ENCODE assay signal across 8 mouse cellular contexts in the genomic region with DNA sequence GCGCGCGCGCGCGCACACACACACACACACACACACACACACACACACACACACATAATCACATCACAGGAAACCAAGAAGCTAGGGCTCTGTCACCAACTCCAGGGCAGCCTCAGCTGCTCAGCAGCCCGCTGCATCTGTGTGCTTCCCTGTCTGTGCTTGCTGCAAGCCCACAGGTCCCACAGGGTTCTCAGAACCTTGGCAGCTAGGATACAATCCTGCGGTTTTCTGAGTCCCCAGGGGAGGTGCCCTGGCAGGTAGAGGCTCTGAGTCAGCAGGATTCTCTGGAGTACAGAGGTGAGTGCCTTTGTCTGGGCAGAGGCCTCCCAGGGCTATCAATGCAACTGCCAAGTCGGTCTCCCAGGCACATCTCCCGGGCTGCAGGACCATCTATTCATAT. TPM values are rescaled to one million over a fixed set of nuclear protein-coding genes. Genes with fewer than 3 reads are reported as not detected.
DNase-seq lines count a peak whose midpoint lies in the region; ATAC-seq and TF ChIP-seq lines count a peak whose summit lies in the region.

No protein-coding gene starts in this region.

- H3K9me3 ChIP-seq in embryonic facial prominence, embryonic 13.5 days, result no peaks in the 10 kb centered on the region
- no peaks in the 10 kb centered on the region for H3K9me3 ChIP-seq in limb, embryonic 12.5 days
- no peaks in the 10 kb centered on the region for H3K9me3 ChIP-seq in stomach, postnatal 0 days (ENCODE audit: control insufficient read depth, low read length)

- DNase-seq in thymus, postnatal 0 days (ENCODE audit: low spot score), result peak; percentile 4
- no peak for DNase-seq in thymus, adult 2 months
- DNase-seq in stomach, postnatal 0 days (ENCODE audit: low spot score), result peak; percentile 62
- no peak for DNase-seq in frontal cortex, postnatal 14 days (ENCODE audit: low spot score in 2 of 2)
- DNase-seq in cerebellum, postnatal 10 days, result no peak

- TF ChIP-seq POLR2A in thymus, adult 2 months (IDR thresholded peaks at IDR 0.05; ENCODE audit: control insufficient read depth, extremely low read depth, insufficient read depth, low read length, poor library complexity), result no peak

- no peak for TF ChIP-seq CTCF in thymus, adult 2 months (IDR thresholded peaks at IDR 0.05; ENCODE audit: borderline replicate concordance, control insufficient read depth, extremely low read depth, insufficient read depth, low read length, poor library complexity)
- no peak for TF ChIP-seq CTCF in stomach, postnatal 0 days (IDR thresholded peaks at IDR 0.05; ENCODE audit: low read depth)

- 0 out of 2 replicates have a peak overlapping the region, but pooled peaks have one; percentile 11 for H3K4me2 ChIP-seq in embryonic facial prominence, embryonic 13.5 days
- no peak overlapping the region for H3K4me2 ChIP-seq in limb, embryonic 12.5 days
- no peak overlapping the region for H3K4me2 ChIP-seq in stomach, postnatal 0 days (replicated peaks; ENCODE audit: low read depth)

- H3K4me1 ChIP-seq in thymus, adult 2 months (replicated peaks; ENCODE audit: control insufficient read depth, insufficient read depth, low read length), result no peaks in the 10 kb centered on the region
- H3K4me1 ChIP-seq in embryonic facial prominence, embryonic 13.5 days, result peaks cover 44% of the 10 kb centered on the region
- peaks cover 13% of the 10 kb centered on the region for H3K4me1 ChIP-seq in limb, embryonic 12.5 days (replicated peaks)
- H3K4me1 ChIP-seq in stomach, postnatal 0 days (replicated peaks; ENCODE audit: control insufficient read depth, insufficient read depth), result no peaks in the 10 kb centered on the region

- no peak; the same call in 1 of the 2 replicates for ATAC-seq in embryonic facial prominence, embryonic 13.5 days (ENCODE audit: insufficient number of reproducible peaks, insufficient read depth, low FRiP score, low TSS enrichment, low read depth)
- no peak for ATAC-seq in limb, embryonic 12.5 days (ENCODE audit: insufficient number of reproducible peaks, insufficient read depth, low FRiP score, low TSS enrichment, low read depth)
- ATAC-seq in stomach, postnatal 0 days (ENCODE audit: low FRiP score, low TSS enrichment), result peak; percentile 86
- ATAC-seq in frontal cortex, adult (ENCODE audit: low TSS enrichment), result no peak

- WGBS in thymus, adult 2 months, result 51% methylated on average over 10 of the region's 10 CpGs
- 35% methylated on average over 10 of the region's 10 CpGs for whole genome bisulfite sequencing in embryonic facial prominence, embryonic 13.5 days
- WGBS in limb, embryonic 12.5 days, result 26% methylated on average over 10 of the region's 10 CpGs
- 49% methylated on average over 10 of the region's 10 CpGs for WGBS in stomach, postnatal 0 days

- no peaks in the 10 kb centered on the region for H3K36me3 ChIP-seq in thymus, adult 2 months (ENCODE audit: control insufficient read depth, insufficient read depth, low read length)
- H3K36me3 ChIP-seq in embryonic facial prominence, embryonic 13.5 days, result no peaks in the 10 kb centered on the region
- H3K36me3 ChIP-seq in limb, embryonic 12.5 days, result no peaks in the 10 kb centered on the region
- H3K36me3 ChIP-seq in stomach, postnatal 0 days (ENCODE audit: control insufficient read depth, insufficient read depth, low read length), result no peaks in the 10 kb centered on the region

- no peak for TF ChIP-seq EP300 in stomach, postnatal 0 days (optimal IDR thresholded peaks at IDR 0.05)

- H3K9ac ChIP-seq in embryonic facial prominence, embryonic 13.5 days, result no peak overlapping the region
- H3K9ac ChIP-seq in limb, embryonic 12.5 days (replicated peaks), result no peak overlapping the region
- no peak overlapping the region for H3K9ac ChIP-seq in stomach, postnatal 0 days (ENCODE audit: low read length)

- H3K4me3 ChIP-seq in thymus, adult 2 months (ENCODE audit: control insufficient read depth, insufficient read depth, low read length), result no peak overlapping the region
- no peak overlapping the region for H3K4me3 ChIP-seq in embryonic facial prominence, embryonic 13.5 days
- H3K4me3 ChIP-seq in limb, embryonic 12.5 days (replicated peaks), result no peak overlapping the region
- no peak overlapping the region for H3K4me3 ChIP-seq in stomach, postnatal 0 days (ENCODE audit: low read depth, low read length)

- H3K27ac ChIP-seq in thymus, adult 2 months (ENCODE audit: control insufficient read depth, insufficient read depth, low read length), result no peak overlapping the region
- H3K27ac ChIP-seq in embryonic facial prominence, embryonic 13.5 days, result peak overlapping the region; percentile 33; the same call in 1 of the 2 replicates
- H3K27ac ChIP-seq in limb, embryonic 12.5 days, result peak overlapping the region; percentile 23; the same call in 1 of the 2 replicates
- no peak overlapping the region for H3K27ac ChIP-seq in stomach, postnatal 0 days (replicated peaks)

- no peaks in the 10 kb centered on the region for H3K27me3 ChIP-seq in thymus, adult 2 months (ENCODE audit: control insufficient read depth, insufficient read depth, low read length)
- H3K27me3 ChIP-seq in embryonic facial prominence, embryonic 13.5 days, result peaks cover 20% of the 10 kb centered on the region
- H3K27me3 ChIP-seq in limb, embryonic 12.5 days, result peaks cover 34% of the 10 kb centered on the region
- H3K27me3 ChIP-seq in stomach, postnatal 0 days (ENCODE audit: control insufficient read depth, insufficient read depth, low read length), result no peaks in the 10 kb centered on the region

RNA-seq across cellular contexts. Expression of gene Pitpnm3, which starts 7.3 kb away (rescaled TPM):
- 0.05 and 0.14 TPM in 2 replicates for polyA plus RNA-seq in thymus, postnatal 0 days (2015; fragmentation: Nextera tagmentation; extraction: Ambion mirVana)
- polyA plus RNA-seq in thymus, adult 2 months (2012; rRNA removed), result 0.92 and 1.1 TPM in 2 replicates
- polyA plus RNA-seq in embryonic facial prominence, embryonic 13.5 days (2015; fragmentation: Nextera tagmentation; extraction: Ambion mirVana), result 0.62 and 1.2 TPM in 2 replicates
- polyA plus RNA-seq in limb, embryonic 12.5 days (2016; fragmentation: Nextera tagmentation; extraction: Ambion mirVana), result 0.13 and 0.18 TPM in 2 replicates
- 1.2 and 1.3 TPM in 2 replicates for polyA plus RNA-seq in stomach, postnatal 0 days (2015; fragmentation: Nextera tagmentation; extraction: Ambion mirVana)

Comparison
In these comparisons a context has a peak if more than half of its experiments do, and no peak if none do; other contexts are left out.
1. DNase-seq: peak in thymus, postnatal 0 days (single experiment) and stomach, postnatal 0 days (single experiment); none in thymus, adult 2 months (single experiment), frontal cortex, postnatal 14 days (0 of 2) and cerebellum, postnatal 10 days (0 of 2).
2. H3K27ac ChIP-seq: peak in embryonic facial prominence, embryonic 13.5 days (single experiment) and limb, embryonic 12.5 days (single experiment); none in thymus, adult 2 months (single experiment) and stomach, postnatal 0 days (single experiment).